Mouse (Mus musculus) macrophage (primary cell): Measurements from ENCODE around the gene Cav1. TPM values are rescaled to one million over a fixed set of nuclear protein-coding genes. Genes with fewer than 3 reads are reported as not detected.

ENCODE experiments used
- H3K27ac ChIP-seq: fragments of 350-480 bp; formaldehyde crosslinking; 2 replicates; pipeline ENCODE4 v1.9.0; 2021
- H3K36me3 ChIP-seq: fragments of 350-480 bp; formaldehyde crosslinking; 2 replicates; pipeline ENCODE4 v1.9.0; 2021; ENCODE audit errors: inconsistent target
- H3K4me3 ChIP-seq: fragments of 350-480 bp; formaldehyde crosslinking; 2 replicates; pipeline ENCODE4 v1.9.0; 2021; ENCODE audit errors: inconsistent target
- H3K79me2 ChIP-seq: fragments of 350-480 bp; formaldehyde crosslinking; 2 replicates; pipeline ENCODE4 v1.9.0; 2021; ENCODE audit errors: inconsistent target
- WGBS: methylation state at CpG from one replicate; pipeline ENCODE4 v1.1.7; 2026; ENCODE audit warnings: inconsistent platforms; ENCODE audit not compliant: missing documents; 5-methylcytosine and 5-hydroxymethylcytosine counted together
- polyA plus RNA-seq: library from polyadenylated mRNA; stranded (reverse); fragments of 250-400 nt; gene quantifications from 3 replicates; pipeline ENCODE4 v1.2.4, GENCODE M21; 2018; ENCODE audit warnings: inconsistent platforms

Gene Cav1
- polyA plus RNA-seq, 1 experiment from 2014 or later = 0.07 TPM

- H3K27ac ChIP-seq = no peak overlapping the region
- H3K4me3 ChIP-seq = no peak overlapping the region
- WGBS = 95% methylated on average over 5 of the region's 5 CpGs
- H3K79me2 ChIP-seq = no peaks in the 10 kb centered on the region
- no peaks in the 10 kb centered on the region for H3K36me3 ChIP-seq
Measured at GRCm38 (mm10) chr6:17350803-17351202, 44.7 kb downstream of the Cav1 start.

GRCm38 (mm10) chr6:17358896-17359690 lies 53.0 kb downstream of the Cav1 start:
- Histone ChIP-seq H3K4me3 (no peak overlapping the region), H3K27ac (no peak overlapping the region), H3K36me3 (no peaks in the 10 kb centered on the region), H3K79me2 (no peaks in the 10 kb centered on the region)
- WGBS = 16% methylated on average over 6 of the region's 6 CpGs

- H3K36me3 ChIP-seq = no peaks in the 10 kb centered on the region
- H3K79me2 ChIP-seq = no peaks in the 10 kb centered on the region
- 24% methylated on average over 3 of the region's 3 CpGs for WGBS
- H3K27ac ChIP-seq = no peak overlapping the region
- no peak overlapping the region for H3K4me3 ChIP-seq
Measured at GRCm38 (mm10) chr6:17362771-17363170, 56.6 kb downstream of the Cav1 start.

DNA sequence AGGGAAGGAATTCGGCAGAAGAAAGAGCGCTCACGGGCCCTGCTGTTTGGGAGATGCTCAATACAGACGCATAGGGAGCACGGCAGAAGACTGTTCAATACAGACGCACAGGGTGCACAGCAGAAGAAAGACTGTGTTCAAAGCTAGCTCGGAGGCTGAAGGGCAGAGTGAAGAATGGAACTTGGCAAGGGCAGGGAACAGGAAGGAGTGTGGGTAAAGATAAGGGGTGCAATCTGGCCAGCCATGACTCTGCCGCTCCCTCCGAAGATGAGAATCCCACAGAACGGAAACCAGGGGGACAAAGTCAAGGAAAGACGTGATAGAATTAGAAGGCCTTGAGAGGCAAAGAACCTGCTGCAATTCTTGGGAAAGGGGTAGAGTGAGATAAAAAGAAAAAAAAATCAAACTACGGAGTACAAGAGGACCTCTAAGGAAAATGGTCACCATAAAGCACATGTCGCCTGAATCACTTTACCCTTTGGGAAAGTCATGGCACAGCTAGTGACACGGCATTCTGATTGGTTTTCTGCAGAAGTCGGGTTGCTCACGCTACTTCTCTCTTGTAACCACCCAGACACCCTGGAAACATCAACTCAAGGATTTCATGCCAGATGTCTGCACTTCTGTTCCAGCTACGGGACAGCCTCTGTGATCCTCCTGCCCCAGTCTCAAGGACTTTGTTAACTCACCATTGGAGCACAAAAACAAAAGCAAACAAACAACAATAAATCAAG lies 57.5 kb downstream of the Cav1 start:
- WGBS = 40% methylated on average over 17 of the region's 17 CpGs
- Histone ChIP-seq H3K4me3 (no peak overlapping the region), H3K27ac (no peak overlapping the region), H3K79me2 (no peaks in the 10 kb centered on the region), H3K36me3 (no peaks in the 10 kb centered on the region)

- WGBS = 97% methylated on average over 5 of the region's 5 CpGs
- Histone ChIP-seq H3K4me3 (no peak overlapping the region), H3K27ac (no peak overlapping the region), H3K79me2 (no peaks in the 10 kb centered on the region), H3K36me3 (no peaks in the 10 kb centered on the region)
Measured at GRCm38 (mm10) chr6:17374326-17374725, 68.2 kb downstream of the Cav1 start.

DNA sequence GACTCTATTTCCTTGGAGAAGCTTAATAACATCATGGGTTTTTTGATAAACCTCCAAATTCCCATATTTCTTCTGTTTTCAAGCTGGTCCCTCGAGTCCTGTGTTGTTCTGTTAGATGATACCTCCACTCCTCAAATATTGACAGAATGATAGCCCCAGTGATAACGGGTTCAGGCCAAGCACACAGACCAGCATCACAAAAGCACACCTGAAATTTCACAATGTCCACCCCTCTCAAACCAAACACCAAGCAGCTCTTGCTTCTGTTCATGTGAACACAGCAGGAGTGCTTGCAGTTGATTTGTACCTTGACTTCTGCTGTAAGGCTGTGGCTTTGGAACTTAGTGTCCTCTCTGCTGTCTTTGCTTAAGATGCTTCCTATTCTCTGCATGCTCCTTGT lies 71.2 kb downstream of the Cav1 start:
- H3K27ac ChIP-seq = no peak overlapping the region
- WGBS = 92% methylated on average over 2 of the region's 2 CpGs
- no peaks in the 10 kb centered on the region for H3K79me2 ChIP-seq
- no peak overlapping the region for H3K4me3 ChIP-seq
- H3K36me3 ChIP-seq = no peaks in the 10 kb centered on the region

GRCm38 (mm10) chr6:17380102-17380501 lies 74.0 kb downstream of the Cav1 start:
- WGBS = 53% methylated on average over 3 of the region's 3 CpGs
- H3K27ac ChIP-seq = no peak overlapping the region
- no peak overlapping the region for H3K4me3 ChIP-seq
- H3K79me2 ChIP-seq = no peaks in the 10 kb centered on the region
- no peaks in the 10 kb centered on the region for H3K36me3 ChIP-seq

- H3K79me2 ChIP-seq = no peaks in the 10 kb centered on the region
- WGBS = 93% methylated on average over 6 of the region's 6 CpGs
- no peaks in the 10 kb centered on the region for H3K36me3 ChIP-seq
- H3K4me3 ChIP-seq = no peak overlapping the region
- no peak overlapping the region for H3K27ac ChIP-seq
Measured at GRCm38 (mm10) chr6:17381690-17382089, 75.6 kb downstream of the Cav1 start.

GRCm38 (mm10) chr6:17385531-17385930 lies 79.4 kb downstream of the Cav1 start:
- 4% methylated on average over 4 of the region's 5 CpGs for WGBS
- Histone ChIP-seq H3K27ac (no peak overlapping the region), H3K4me3 (no peak overlapping the region), H3K36me3 (no peaks in the 10 kb centered on the region), H3K79me2 (no peaks in the 10 kb centered on the region)

GRCm38 (mm10) chr6:17387991-17388710 lies 82.0 kb downstream of the Cav1 start:
- H3K4me3 ChIP-seq = no peak overlapping the region
- WGBS = 93% methylated on average over 2 of the region's 2 CpGs
- no peaks in the 10 kb centered on the region for H3K79me2 ChIP-seq
- H3K27ac ChIP-seq = no peak overlapping the region
- H3K36me3 ChIP-seq = no peaks in the 10 kb centered on the region

Other genes starting within 250 kb of the Cav1 start
- 6.0 to 18.5 TPM (median 7.7 TPM) in 3 replicates for gene Tes, start 241.2 kb upstream of the Cav1 start, polyA plus RNA-seq
- 15.1 to 55.7 TPM (median 24.4 TPM) in 3 replicates for gene Cav2, start 25.1 kb upstream of the Cav1 start, polyA plus RNA-seq
- 0.79 to 1.2 TPM (median 1.1 TPM) in 3 replicates for gene Met, start 157.5 kb downstream of the Cav1 start, polyA plus RNA-seq